Mouse (Mus musculus) lung, adult 2 months (tissue): ENCODE data around the gene Ppp2r5c.

Source experiments
- CTCF ChIP-seq: fragments of 200-500 bp; IDR thresholded peaks from 2 replicates; pipeline ENCODE4 v1.5.1; 2011; ENCODE audit warnings: mild to moderate bottlenecking, low read length, control low read depth; ENCODE audit not compliant: insufficient read depth
- POLR2A ChIP-seq: fragments of 200-500 bp; IDR thresholded peaks from 2 replicates; pipeline ENCODE4 v1.6.1; 2011; ENCODE audit warnings: low read depth, mild to moderate bottlenecking, control low read depth, low read length, borderline replicate concordance; ENCODE audit errors: extremely low read depth

GRCm38 (mm10) chr12:110606676-110607075 lies 159.8 kb downstream of the Ppp2r5c start:
- no peak for TF ChIP-seq CTCF
- no peak for TF ChIP-seq POLR2A
